Mouse (Mus musculus) fat pad, adult 2 months (tissue): ENCODE measurements at regions not wholly inside any gene's neighbourhood (a gene's known extent, or its start where the extent isn't known, plus 50 kb on each side); places are given as distances from the start of the nearest gene placed in this dataset.
"Not testable (repeated sequence)": the region's sequence is repeated elsewhere in the genome, so short reads cannot be mapped to it uniquely, and the experiment has no call there.

Experiments
- DNase-seq: peaks from one replicate; pipeline ENCODE4 v3.0.0-alpha.2; 2011; ENCODE audit warnings: low read depth, low spot score; ENCODE audit errors: extremely low read depth

- no peak for DNase-seq
Observed at GRCm38 (mm10) chr7:82047456-82047855, 55.4 kb upstream of the Bnc1 start.

- no peak for DNase-seq
Observed at GRCm38 (mm10) chr7:82053411-82053810, 61.3 kb upstream of the Bnc1 start.

- no peak for DNase-seq
Observed at GRCm38 (mm10) chr7:82056551-82057230, 64.6 kb upstream of the Bnc1 start.

- DNase-seq = no peak
Observed at GRCm38 (mm10) chr7:82063407-82063806, 71.3 kb upstream of the Bnc1 start.

GRCm38 (mm10) chr7:82069629-82070450 lies 77.7 kb upstream of the Bnc1 start:
- no peak for DNase-seq

- DNase-seq = no peak
Observed at GRCm38 (mm10) chr7:82070946-82071727, 79.0 kb upstream of the Bnc1 start.

- DNase-seq = no peak
Observed at GRCm38 (mm10) chr7:82075359-82075758, 83.3 kb upstream of the Bnc1 start.

GRCm38 (mm10) chr7:82081851-82082250 lies 89.8 kb upstream of the Bnc1 start:
- DNase-seq = no peak

GRCm38 (mm10) chr7:82082883-82083282 lies 90.8 kb upstream of the Sh3gl3 start:
- no peak for DNase-seq

GRCm38 (mm10) chr7:82084473-82084872 lies 89.2 kb upstream of the Sh3gl3 start:
- DNase-seq = no peak

- no peak for DNase-seq
Observed at GRCm38 (mm10) chr7:82085205-82085604, 88.4 kb upstream of the Sh3gl3 start.

GRCm38 (mm10) chr7:82098136-82098535 lies 75.5 kb upstream of the Sh3gl3 start:
- DNase-seq = no peak

- DNase-seq = no peak
Observed at GRCm38 (mm10) chr7:82101314-82101713, 72.3 kb upstream of the Sh3gl3 start.

- no peak for DNase-seq
Observed at GRCm38 (mm10) chr7:82105631-82106030, 68.0 kb upstream of the Sh3gl3 start.

GRCm38 (mm10) chr7:82109141-82109540 lies 64.5 kb upstream of the Sh3gl3 start:
- not testable (repeated sequence) for DNase-seq

GRCm38 (mm10) chr7:82109550-82109949 lies 64.1 kb upstream of the Sh3gl3 start:
- no peak for DNase-seq

- DNase-seq = no peak
Observed at GRCm38 (mm10) chr7:82109977-82110376, 63.7 kb upstream of the Sh3gl3 start.

- no peak for DNase-seq
Observed at GRCm38 (mm10) chr7:82112046-82112445, 61.6 kb upstream of the Sh3gl3 start.

GRCm38 (mm10) chr7:82115646-82116045 lies 58.0 kb upstream of the Sh3gl3 start:
- DNase-seq = no peak

GRCm38 (mm10) chr7:82119266-82119665 lies 54.4 kb upstream of the Sh3gl3 start:
- peak; percentile 1 for DNase-seq

GRCm38 (mm10) chr7:82119866-82120265 lies 53.8 kb upstream of the Sh3gl3 start:
- no peak for DNase-seq

GRCm38 (mm10) chr7:82121746-82122145 lies 51.9 kb upstream of the Sh3gl3 start:
- no peak for DNase-seq
